Mouse (Mus musculus): Measurements from ENCODE around the gene Slc25a25. TPM values are rescaled to one million over a fixed set of nuclear protein-coding genes. Genes with fewer than 3 reads are reported as not detected.
"Not testable (repeated sequence)": the region's sequence is repeated elsewhere in the genome, so short reads cannot be mapped to it uniquely, and the experiment has no call there.

Slc25a25 gene
- polyA plus RNA-seq, 1 experiment, result 12.8 TPM

DNA sequence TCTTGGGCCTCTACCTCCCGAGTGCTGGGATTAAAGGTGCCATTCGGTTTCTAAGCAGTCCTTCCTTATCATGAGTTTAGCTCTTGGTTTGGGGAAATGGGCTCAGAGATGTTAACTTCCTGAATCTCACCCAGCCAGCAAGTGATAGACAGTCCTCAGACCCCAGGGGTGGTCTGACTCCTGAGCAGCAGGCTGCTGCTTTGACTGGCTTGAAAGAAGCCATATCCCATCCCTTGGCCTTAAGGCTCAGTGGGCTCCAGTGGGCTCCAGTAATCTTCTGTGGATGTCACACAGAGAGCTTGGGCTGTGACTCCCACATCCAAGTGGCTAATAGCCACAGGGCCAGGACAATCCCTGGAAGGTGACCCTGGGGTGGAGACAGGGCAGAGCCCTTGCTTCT, 43.3 kb upstream of the Slc25a25 start:
- TF ChIP-seq CTCF (IDR thresholded peaks at IDR 0.05; ENCODE audit: low read depth, low read length) (no peak), EP300 (IDR thresholded peaks at IDR 0.05; ENCODE audit: insufficient read depth, low read depth, low read length) (no peak), POLR2A (IDR thresholded peaks at IDR 0.05; ENCODE audit: insufficient read depth, low read length) (no peak)
- H3K9ac ChIP-seq (ENCODE audit: low read depth, poor library complexity, severe bottlenecking), result no peak overlapping the region
- H3K27me3 ChIP-seq (ENCODE audit: control insufficient read depth, insufficient read depth, low read length, poor library complexity, severe bottlenecking), result no peaks in the 10 kb centered on the region
- H3K27ac ChIP-seq (ENCODE audit: insufficient read depth, low read length), result no peak overlapping the region
- no peak overlapping the region for H3K4me3 ChIP-seq (ENCODE audit: low read depth, low read length)
- H3K9me3 ChIP-seq (replicated peaks; ENCODE audit: control insufficient read depth, insufficient read depth, low read length, poor library complexity, severe bottlenecking), result no peaks in the 10 kb centered on the region
- H3K36me3 ChIP-seq (ENCODE audit: control insufficient read depth, insufficient read depth, low read length, poor library complexity, severe bottlenecking), result no peaks in the 10 kb centered on the region
- peaks cover 2% of the 10 kb centered on the region for H3K4me1 ChIP-seq (ENCODE audit: control insufficient read depth, insufficient read depth, low read length)

DNA sequence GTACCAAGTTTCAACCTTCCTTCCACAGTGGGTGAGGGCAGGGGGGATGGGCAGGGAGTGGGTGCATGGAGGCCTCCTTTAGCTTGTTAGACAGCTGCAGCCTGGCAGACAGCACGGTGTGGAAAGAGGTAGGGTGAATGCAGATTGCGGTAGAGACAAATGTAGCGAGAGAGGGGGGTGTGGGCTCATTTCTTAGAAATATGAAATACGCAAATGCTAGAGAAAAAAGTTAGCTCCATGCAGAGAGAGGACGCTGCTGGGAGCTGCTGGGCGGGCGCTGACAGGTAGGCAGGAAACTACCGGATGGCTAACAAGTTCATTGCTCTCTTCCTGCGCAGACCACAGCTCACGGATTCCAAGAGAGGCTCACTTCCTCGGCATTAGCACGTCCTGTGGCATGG, 42.1 kb upstream of the Slc25a25 start:
- Histone ChIP-seq H3K36me3 (ENCODE audit: control insufficient read depth, insufficient read depth, low read length, poor library complexity, severe bottlenecking) (no peaks in the 10 kb centered on the region), H3K27ac (ENCODE audit: insufficient read depth, low read length) (no peak overlapping the region), H3K4me1 (ENCODE audit: control insufficient read depth, insufficient read depth, low read length) (peaks cover 2% of the 10 kb centered on the region), H3K4me3 (ENCODE audit: low read depth, low read length) (no peak overlapping the region), H3K27me3 (ENCODE audit: control insufficient read depth, insufficient read depth, low read length, poor library complexity, severe bottlenecking) (no peaks in the 10 kb centered on the region), H3K9ac (ENCODE audit: low read depth, poor library complexity, severe bottlenecking) (no peak overlapping the region), H3K9me3 (replicated peaks; ENCODE audit: control insufficient read depth, insufficient read depth, low read length, poor library complexity, severe bottlenecking) (no peaks in the 10 kb centered on the region)
- no peak for TF ChIP-seq POLR2A (IDR thresholded peaks at IDR 0.05; ENCODE audit: insufficient read depth, low read length)

DNA sequence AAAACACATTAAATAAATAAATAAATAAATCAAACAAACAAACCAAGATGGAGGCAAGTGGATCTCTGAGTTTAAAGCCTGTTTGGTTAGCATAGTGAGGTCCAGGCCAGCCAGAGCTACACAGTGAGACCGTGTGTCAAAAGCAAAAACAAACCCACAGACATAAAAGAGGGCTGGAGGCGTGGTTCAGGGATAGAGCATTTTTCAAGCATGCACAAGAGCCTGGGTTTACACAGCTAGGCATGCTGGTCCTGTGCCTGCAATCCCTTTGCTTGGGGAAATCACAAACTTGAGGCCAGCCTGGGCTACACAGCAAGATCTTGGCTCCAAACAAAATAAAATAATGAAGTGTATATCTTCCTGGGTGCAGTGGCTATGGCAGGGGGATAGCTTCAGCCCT, 41.4 kb upstream of the Slc25a25 start:
- TF ChIP-seq POLR2A (IDR thresholded peaks at IDR 0.05; ENCODE audit: insufficient read depth, low read length) (no peak), CTCF (IDR thresholded peaks at IDR 0.05; ENCODE audit: low read depth, low read length) (no peak), EP300 (IDR thresholded peaks at IDR 0.05; ENCODE audit: insufficient read depth, low read depth, low read length) (no peak)
- Histone ChIP-seq H3K9me3 (replicated peaks; ENCODE audit: control insufficient read depth, insufficient read depth, low read length, poor library complexity, severe bottlenecking) (no peaks in the 10 kb centered on the region), H3K4me1 (ENCODE audit: control insufficient read depth, insufficient read depth, low read length) (peaks cover 2% of the 10 kb centered on the region), H3K27me3 (ENCODE audit: control insufficient read depth, insufficient read depth, low read length, poor library complexity, severe bottlenecking) (no peaks in the 10 kb centered on the region), H3K9ac (ENCODE audit: low read depth, poor library complexity, severe bottlenecking) (no peak overlapping the region), H3K36me3 (ENCODE audit: control insufficient read depth, insufficient read depth, low read length, poor library complexity, severe bottlenecking) (no peaks in the 10 kb centered on the region), H3K27ac (ENCODE audit: insufficient read depth, low read length) (no peak overlapping the region), H3K4me3 (ENCODE audit: low read depth, low read length) (no peak overlapping the region)

DNA sequence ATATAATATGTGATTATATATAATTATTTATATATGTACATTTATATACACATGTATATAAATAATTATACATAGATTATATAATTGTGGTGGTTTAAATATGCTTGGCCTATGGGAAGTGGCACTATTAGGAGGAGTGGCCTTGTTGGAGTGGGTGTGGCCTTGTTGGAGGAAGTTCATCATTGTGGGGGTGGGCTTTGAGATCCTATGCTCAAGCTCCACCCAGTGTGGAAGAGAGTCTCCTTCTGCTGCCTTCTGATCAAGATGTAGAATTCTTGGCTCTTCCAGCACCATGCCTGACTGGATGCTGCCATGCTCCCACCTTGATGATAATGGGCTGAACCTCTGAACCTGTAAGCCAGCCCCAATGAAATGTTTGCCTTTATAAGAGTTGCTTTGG, 39.5 kb upstream of the Slc25a25 start:
- not testable (repeated sequence) for H3K27me3 ChIP-seq (ENCODE audit: control insufficient read depth, insufficient read depth, low read length, poor library complexity, severe bottlenecking)

DNA sequence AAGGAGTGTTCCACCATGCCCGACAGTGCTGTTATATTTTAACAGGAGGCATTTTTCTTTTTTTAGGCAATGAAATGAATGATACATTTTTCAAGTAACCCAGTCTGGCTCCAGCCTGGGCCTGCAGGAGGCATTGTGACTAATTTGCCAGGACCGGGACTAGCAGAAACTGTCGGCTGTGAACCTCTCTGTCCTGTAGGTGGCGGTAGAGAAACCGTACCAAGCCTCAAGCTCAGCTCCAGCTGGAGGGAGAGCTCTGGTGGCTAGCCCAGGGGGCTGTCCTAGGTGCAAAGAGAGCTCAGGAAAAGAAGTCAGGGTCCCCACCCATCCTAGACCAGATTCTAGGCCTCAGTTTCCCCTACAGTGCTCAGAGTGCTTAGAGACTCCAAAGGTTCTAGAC, 37.4 kb upstream of the Slc25a25 start:
- H3K9me3 ChIP-seq (replicated peaks; ENCODE audit: control insufficient read depth, insufficient read depth, low read length, poor library complexity, severe bottlenecking), result no peaks in the 10 kb centered on the region
- peaks cover 4% of the 10 kb centered on the region for H3K4me1 ChIP-seq (ENCODE audit: control insufficient read depth, insufficient read depth, low read length)
- no peak overlapping the region for H3K4me3 ChIP-seq (ENCODE audit: low read depth, low read length)
- H3K27ac ChIP-seq (ENCODE audit: insufficient read depth, low read length), result no peak overlapping the region
- H3K9ac ChIP-seq (ENCODE audit: low read depth, poor library complexity, severe bottlenecking), result no peak overlapping the region
- TF ChIP-seq EP300 (IDR thresholded peaks at IDR 0.05; ENCODE audit: insufficient read depth, low read depth, low read length), result no peak
- TF ChIP-seq POLR2A (IDR thresholded peaks at IDR 0.05; ENCODE audit: insufficient read depth, low read length), result no peak
- TF ChIP-seq CTCF (IDR thresholded peaks at IDR 0.05; ENCODE audit: low read depth, low read length), result peak; percentile 93
- no peaks in the 10 kb centered on the region for H3K36me3 ChIP-seq (ENCODE audit: control insufficient read depth, insufficient read depth, low read length, poor library complexity, severe bottlenecking)
- H3K27me3 ChIP-seq (ENCODE audit: control insufficient read depth, insufficient read depth, low read length, poor library complexity, severe bottlenecking), result no peaks in the 10 kb centered on the region

More for the DNA sequence above, 39.5 kb upstream of the Slc25a25 start:
- H3K27ac ChIP-seq (ENCODE audit: insufficient read depth, low read length); H3K9ac ChIP-seq (ENCODE audit: low read depth, poor library complexity, severe bottlenecking); H3K4me3 ChIP-seq (ENCODE audit: low read depth, low read length); H3K4me1 ChIP-seq (ENCODE audit: control insufficient read depth, insufficient read depth, low read length); H3K36me3 ChIP-seq (ENCODE audit: control insufficient read depth, insufficient read depth, low read length, poor library complexity, severe bottlenecking); H3K9me3 ChIP-seq (replicated peaks; ENCODE audit: control insufficient read depth, insufficient read depth, low read length, poor library complexity, severe bottlenecking): not testable (repeated sequence)

DNA sequence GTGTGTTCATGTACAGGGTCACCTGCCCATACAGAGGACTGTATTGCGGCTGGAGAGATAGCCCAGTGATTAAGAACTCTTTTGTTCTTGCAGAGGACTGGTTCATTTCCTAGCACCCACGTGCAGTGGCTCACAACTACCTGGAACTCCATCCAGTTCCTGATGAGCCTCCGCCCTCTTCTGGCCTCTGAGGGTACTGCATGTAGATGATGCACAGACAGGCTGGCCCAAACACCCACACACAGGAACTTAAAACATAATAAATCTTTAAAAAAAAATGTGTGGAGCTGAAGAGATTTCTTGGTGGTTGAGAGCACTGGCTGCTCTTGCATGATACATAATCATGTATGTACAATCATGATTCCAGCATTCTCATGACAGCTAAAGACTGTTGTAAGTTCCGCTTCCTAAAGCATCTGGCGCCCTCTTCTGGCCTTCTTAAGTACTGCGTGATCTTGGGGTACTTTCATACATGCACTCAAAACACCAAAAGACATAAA, 35.9 kb upstream of the Slc25a25 start:
- no peak overlapping the region for H3K27ac ChIP-seq (ENCODE audit: insufficient read depth, low read length)
- TF ChIP-seq EP300 (IDR thresholded peaks at IDR 0.05; ENCODE audit: insufficient read depth, low read depth, low read length), result 0 out of 2 replicates have a peak, but pooled peaks have one; percentile 28
- TF ChIP-seq POLR2A (IDR thresholded peaks at IDR 0.05; ENCODE audit: insufficient read depth, low read length), result no peak
- peak; percentile 83 for TF ChIP-seq CTCF (IDR thresholded peaks at IDR 0.05; ENCODE audit: low read depth, low read length)
- H3K9ac ChIP-seq (ENCODE audit: low read depth, poor library complexity, severe bottlenecking), result no peak overlapping the region

More for the DNA sequence above, 35.9 kb upstream of the Slc25a25 start:
- peaks cover 3% of the 10 kb centered on the region for H3K4me1 ChIP-seq (ENCODE audit: control insufficient read depth, insufficient read depth, low read length)
- H3K4me3 ChIP-seq (ENCODE audit: low read depth, low read length), result no peak overlapping the region
- H3K36me3 ChIP-seq (ENCODE audit: control insufficient read depth, insufficient read depth, low read length, poor library complexity, severe bottlenecking), result no peaks in the 10 kb centered on the region
- H3K27me3 ChIP-seq (ENCODE audit: control insufficient read depth, insufficient read depth, low read length, poor library complexity, severe bottlenecking), result no peaks in the 10 kb centered on the region
- no peaks in the 10 kb centered on the region for H3K9me3 ChIP-seq (replicated peaks; ENCODE audit: control insufficient read depth, insufficient read depth, low read length, poor library complexity, severe bottlenecking)
